Mouse (Mus musculus) T-cell, adult 2 months (primary cell): Measurements from ENCODE around the gene Samd4b.

Source experiments
- DNase-seq: peaks from one replicate; pipeline ENCODE4 v3.0.0; 2022; ENCODE audit warnings: low spot score

The Samd4b gene

GRCm38 (mm10) chr7:28356981-28357380, 241.0 kb downstream of the Samd4b start:
- DNase-seq: no peak

- peak; percentile 78 for DNase-seq
These were observed 242.7 kb downstream of the Samd4b start for GRCm38 (mm10) chr7:28355221-28355620.

GRCm38 (mm10) chr7:28354596-28354995, 243.3 kb downstream of the Samd4b start:
- no peak for DNase-seq

DNA sequence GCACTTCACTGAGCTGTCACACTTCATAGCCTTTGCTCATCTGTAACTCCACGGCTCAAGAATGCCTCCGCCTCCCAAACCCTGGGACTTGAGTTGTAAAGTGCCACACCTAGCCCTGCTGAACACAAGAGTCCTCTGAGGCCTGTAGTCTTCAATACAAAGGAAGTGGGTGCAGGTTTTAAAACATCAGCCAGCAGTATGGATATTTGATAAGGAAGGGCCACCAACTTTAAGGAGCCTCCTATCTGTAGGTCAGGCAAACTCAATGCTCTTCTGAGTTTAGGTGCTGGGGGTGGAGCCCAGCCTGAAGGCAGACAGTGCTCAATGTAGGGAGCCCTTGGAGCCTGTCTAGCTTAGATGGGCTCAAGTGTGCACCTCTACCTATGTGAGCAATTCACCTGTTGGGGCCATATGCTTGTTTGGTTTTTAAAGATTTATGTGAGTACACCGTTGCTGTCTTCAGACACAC, 243.8 kb downstream of the Samd4b start:
- DNase-seq: no peak

- DNase-seq: peak; percentile 26
These were observed 244.7 kb downstream of the Samd4b start for GRCm38 (mm10) chr7:28353267-28353666.

DNA sequence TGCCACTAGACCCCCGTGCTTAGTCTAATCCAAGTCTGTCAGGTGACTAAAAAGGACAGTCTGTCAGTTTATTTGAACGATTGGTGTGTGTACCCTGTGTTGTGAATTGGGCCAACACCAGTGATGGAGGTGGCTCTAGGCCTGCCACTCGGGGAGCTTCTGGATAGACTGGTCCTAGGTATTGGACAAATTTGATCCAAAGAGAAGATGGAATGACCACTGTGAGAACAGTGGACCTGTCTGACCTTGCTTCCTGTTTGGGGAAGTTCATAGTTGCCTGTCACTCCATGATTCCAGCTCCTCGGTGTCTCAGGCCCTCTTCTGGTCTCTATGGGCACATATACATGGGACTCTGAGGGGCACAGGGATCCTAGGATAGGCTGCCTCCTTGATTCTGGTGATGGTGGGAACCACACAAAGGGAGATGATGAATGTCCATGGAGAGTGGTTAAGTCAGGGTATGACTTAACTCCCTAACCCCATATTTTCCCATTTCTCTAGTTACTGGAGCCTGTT, 246.2 kb downstream of the Samd4b start:
- no peak for DNase-seq

- peak; percentile 97 for DNase-seq
These were observed 247.6 kb downstream of the Samd4b start, which contains the start of gene Rps16 for GRCm38 (mm10) chr7:28350155-28350883. Rps16 (plus strand) TSS chr7:28350652.
